Mouse (Mus musculus): ENCODE measurements around the gene Rarg. TPM values are rescaled to one million over a fixed set of nuclear protein-coding genes. Genes with fewer than 3 reads are reported as not detected.

The Rarg gene
- 10 to 100 TPM; 12.2 to 14.1 TPM for total RNA-seq (2021)
- long read RNA-seq, experiment 1, partial matches to known transcripts: 3 of 8 reads
- long read RNA-seq, experiment 1, other reads (novel, unspliced or antisense): 1 of 8 reads
- long read RNA-seq, experiment 2, partial matches to known transcripts: 4 of 8 reads
- long read RNA-seq, experiment 2, other reads (novel, unspliced or antisense): 3 of 8 reads

- DNase-seq (ENCODE audit: low spot score in 2 of 2): no peak
- TF ChIP-seq CTCF (conservative IDR thresholded peaks at IDR 0.05): no peak
- H3K4me3 ChIP-seq: peak within 1 kb of the TSS; percentile 63
- H3K27ac ChIP-seq: peak within 1 kb of the TSS; percentile 90
Measured at GRCm38 (mm10) chr15:102257202-102258075, at the start of gene Rarg. Gene Rarg, minus strand, starts transcription at chr15:102257517.

GRCm38 (mm10) chr15:102302542-102302941, 45.2 kb upstream of the Rarg start:
- DNase-seq (ENCODE audit: low spot score in 2 of 2): no peak
- no peak overlapping the region for H3K27ac ChIP-seq
- no peak overlapping the region for H3K4me3 ChIP-seq
- no peak for TF ChIP-seq CTCF (conservative IDR thresholded peaks at IDR 0.05)

- no peak for DNase-seq (ENCODE audit: low spot score in 2 of 2)
- Histone ChIP-seq H3K27ac (no peak overlapping the region), H3K4me3 (peak overlapping the region; percentile 75)
- no peak for TF ChIP-seq CTCF (conservative IDR thresholded peaks at IDR 0.05)
Measured at GRCm38 (mm10) chr15:102296368-102297006, 39.2 kb upstream of the Rarg start.

GRCm38 (mm10) chr15:102295633-102296367, 38.5 kb upstream of the Rarg start, which contains the start of gene Espl1:
Gene Espl1, plus strand, starts transcription at chr15:102296266.
- peak within 1 kb of the TSS; percentile 75 for H3K4me3 ChIP-seq
- DNase-seq (ENCODE audit: low spot score in 2 of 2): peak; percentile 91 to 93
- peak within 1 kb of the TSS; percentile 85 for H3K27ac ChIP-seq
- no peak; the same call in 1 of the 2 replicates for TF ChIP-seq CTCF (conservative IDR thresholded peaks at IDR 0.05)

GRCm38 (mm10) chr15:102287395-102287794, 30.1 kb upstream of the Rarg start:
- Histone ChIP-seq H3K27ac (no peak overlapping the region), H3K4me3 (no peak overlapping the region)
- peak; percentile 88 for TF ChIP-seq CTCF (conservative IDR thresholded peaks at IDR 0.05)
- DNase-seq (ENCODE audit: low spot score in 2 of 2): peak in 1 of 2 experiments; percentile 50

GRCm38 (mm10) chr15:102283648-102284047, 26.3 kb upstream of the Rarg start:
- Histone ChIP-seq H3K27ac (no peak overlapping the region), H3K4me3 (no peak overlapping the region)
- DNase-seq (ENCODE audit: low spot score in 2 of 2): no peak
- no peak for TF ChIP-seq CTCF (conservative IDR thresholded peaks at IDR 0.05)

GRCm38 (mm10) chr15:102282463-102283292, 25.4 kb upstream of the Rarg start:
- no peak for DNase-seq (ENCODE audit: low spot score in 2 of 2)
- no peak overlapping the region for H3K4me3 ChIP-seq
- no peak for TF ChIP-seq CTCF (conservative IDR thresholded peaks at IDR 0.05)
- no peak overlapping the region for H3K27ac ChIP-seq

GRCm38 (mm10) chr15:102280623-102281022, 23.3 kb upstream of the Rarg start:
- Histone ChIP-seq H3K27ac (peak overlapping the region; percentile 98; the same call in 1 of the 2 replicates), H3K4me3 (peak overlapping the region; percentile 95; the same call in 1 of the 2 replicates)
- no peak for DNase-seq (ENCODE audit: low spot score in 2 of 2)
- TF ChIP-seq CTCF (conservative IDR thresholded peaks at IDR 0.05): no peak

- Histone ChIP-seq H3K27ac (peak overlapping the region; percentile 98), H3K4me3 (peak overlapping the region; percentile 95)
- TF ChIP-seq CTCF (conservative IDR thresholded peaks at IDR 0.05): no peak
- DNase-seq (ENCODE audit: low spot score in 2 of 2): no peak
Measured at GRCm38 (mm10) chr15:102279783-102280520, 22.6 kb upstream of the Rarg start.

- peak within 1 kb of the TSS; percentile 95 for H3K4me3 ChIP-seq
- DNase-seq (ENCODE audit: low spot score in 2 of 2): peak; percentile 75 to 84
- peak within 1 kb of the TSS; percentile 98 for H3K27ac ChIP-seq
- peak; percentile 56 for TF ChIP-seq CTCF (conservative IDR thresholded peaks at IDR 0.05)
Measured at GRCm38 (mm10) chr15:102279092-102279782, 21.9 kb upstream of the Rarg start, which contains the start of gene Mfsd5. Gene Mfsd5, plus strand, starts transcription at chr15:102279454.
